Mouse (Mus musculus) liver, postnatal 0 days (tissue): ENCODE data around the gene Adprhl2.
A peak's percentile ranks its signal among the peaks of the same experiment; 100 is the strongest.

Source experiments
- CTCF ChIP-seq: sonication (generic); IDR thresholded peaks from 2 replicates; pipeline ENCODE4 v1.5.1; 2016; ENCODE audit warnings: antibody characterized with exemption, low read depth
- EP300 ChIP-seq: IDR thresholded peaks from 2 replicates; pipeline ENCODE4 v1.6.1; 2016; ENCODE audit warnings: antibody characterized with exemption, low read depth, mild to moderate bottlenecking

- TF ChIP-seq CTCF (peak; percentile 89), EP300 (no peak)
Measured at GRCm38 (mm10) chr4:126309922-126310309, 11.6 kb downstream of the Adprhl2 start.
